Mouse (Mus musculus) kidney, embryonic 16.5 days (tissue): Measurements from ENCODE around the gene Rab11fip3. TPM values are rescaled to one million over a fixed set of nuclear protein-coding genes. Genes with fewer than 3 reads are reported as not detected.

Experiments used
- ATAC-seq: fragments of 200-750 bp; cut with Nextera tagmentation; 2 replicates; pipeline ENCODE4 v1.8.0; 2017; ENCODE audit warnings: moderate TSS enrichment; ENCODE audit not compliant: low FRiP score, low TSS enrichment
- H3K27ac ChIP-seq: fragments of 300-500 bp; sonication (generic); 2 replicates; pipeline ENCODE4 v1.5.1; 2014; ENCODE audit warnings: low read length
- H3K27me3 ChIP-seq: fragments of 300-500 bp; sonication (generic); 2 replicates; pipeline ENCODE4 v1.6.1; 2014; ENCODE audit warnings: low read length, control low read depth, mixed read lengths; ENCODE audit not compliant: insufficient read depth
- H3K36me3 ChIP-seq: fragments of 300-500 bp; sonication (generic); 2 replicates; pipeline ENCODE4 v1.6.1; 2014; ENCODE audit warnings: low read length, control low read depth, mixed read lengths; ENCODE audit not compliant: insufficient read depth
- H3K4me1 ChIP-seq: fragments of 300-500 bp; sonication (generic); 2 replicates; pipeline ENCODE4 v1.6.1; 2014; ENCODE audit warnings: low read length, control low read depth, mixed read lengths; ENCODE audit not compliant: insufficient read depth
- H3K4me2 ChIP-seq: fragments of 300-500 bp; sonication (generic); replicated peaks from 2 replicates; pipeline ENCODE4 v1.6.1; 2014; ENCODE audit warnings: low read depth, low read length
- H3K4me3 ChIP-seq: fragments of 300-500 bp; sonication (generic); 2 replicates; pipeline ENCODE4 v1.5.1; 2014; ENCODE audit warnings: mild to moderate bottlenecking, low read length
- H3K9ac ChIP-seq: fragments of 300-500 bp; sonication (generic); replicated peaks from 2 replicates; pipeline ENCODE4 v1.6.1; 2014; ENCODE audit warnings: low read length
- H3K9me3 ChIP-seq: fragments of 300-500 bp; sonication (generic); 2 replicates; pipeline ENCODE4 v1.6.1; 2016; ENCODE audit warnings: low read length, control low read depth
- WGBS: fragments of 180-500 bp; shearing (Covaris S2); extraction: QIAGEN DNeasy Blood & Tissue Kit; methylation state at CpG from one replicate; pipeline ENCODE4 v1.1.7; 2014; 5-methylcytosine and 5-hydroxymethylcytosine counted together
- polyA plus RNA-seq: library from polyadenylated mRNA; unstranded; fragments of >200 nt; fragmentation: Nextera tagmentation; extraction: Ambion mirVana; gene quantifications from 2 replicates; pipeline ENCODE4 v1.2.1, GENCODE M21; 2015

Gene Rab11fip3
- polyA plus RNA-seq, 1 experiment from 2014 or later: 41.0 TPM

GRCm38 (mm10) chr17:25968176-25968575, 101.2 kb downstream of the Rab11fip3 start:
- no peak overlapping the region for H3K9ac ChIP-seq
- peaks cover 7% of the 10 kb centered on the region; the same call in 1 of the 2 replicates for H3K36me3 ChIP-seq
- H3K27ac ChIP-seq: peak overlapping the region; percentile 43; the same call in 1 of the 2 replicates
- WGBS: 29% methylated on average over 1 of the region's 1 CpGs
- no peaks in the 10 kb centered on the region for H3K27me3 ChIP-seq
- no peak overlapping the region for H3K4me2 ChIP-seq
- H3K9me3 ChIP-seq: no peaks in the 10 kb centered on the region
- ATAC-seq: peak; percentile 90
- peaks cover 9% of the 10 kb centered on the region for H3K4me1 ChIP-seq
- H3K4me3 ChIP-seq: no peak overlapping the region

- Histone ChIP-seq H3K36me3 (peaks cover 12% of the 10 kb centered on the region; the same call in 1 of the 2 replicates), H3K27me3 (no peaks in the 10 kb centered on the region), H3K4me1 (peaks cover 9% of the 10 kb centered on the region), H3K9me3 (no peaks in the 10 kb centered on the region), H3K27ac (peak overlapping the region; percentile 43; the same call in 1 of the 2 replicates), H3K4me3 (no peak overlapping the region), H3K4me2 (no peak overlapping the region), H3K9ac (no peak overlapping the region)
- 43% methylated on average over 3 of the region's 3 CpGs for WGBS
- peak; percentile 24; the same call in 1 of the 2 replicates for ATAC-seq
These were observed 101.7 kb downstream of the Rab11fip3 start for GRCm38 (mm10) chr17:25967652-25968051.

- Histone ChIP-seq H3K36me3 (peaks cover 25% of the 10 kb centered on the region; the same call in 1 of the 2 replicates), H3K27ac (no peak overlapping the region), H3K9me3 (no peaks in the 10 kb centered on the region), H3K27me3 (no peaks in the 10 kb centered on the region), H3K9ac (no peak overlapping the region), H3K4me1 (peaks cover 9% of the 10 kb centered on the region), H3K4me2 (no peak overlapping the region), H3K4me3 (no peak overlapping the region)
- WGBS: 89% methylated on average over 7 of the region's 7 CpGs
- ATAC-seq: no peak
These were observed 105.1 kb downstream of the Rab11fip3 start for GRCm38 (mm10) chr17:25964271-25964670.

GRCm38 (mm10) chr17:25962413-25962905, 106.9 kb downstream of the Rab11fip3 start:
- WGBS: 91% methylated on average over 7 of the region's 7 CpGs
- H3K4me1 ChIP-seq: no peaks in the 10 kb centered on the region
- H3K4me3 ChIP-seq: no peak overlapping the region
- peaks cover 31% of the 10 kb centered on the region; the same call in 1 of the 2 replicates for H3K36me3 ChIP-seq
- no peaks in the 10 kb centered on the region for H3K9me3 ChIP-seq
- no peak overlapping the region for H3K9ac ChIP-seq
- H3K27me3 ChIP-seq: no peaks in the 10 kb centered on the region
- no peak overlapping the region for H3K4me2 ChIP-seq
- no peak overlapping the region for H3K27ac ChIP-seq
- ATAC-seq: no peak

- H3K9me3 ChIP-seq: no peaks in the 10 kb centered on the region
- 89% methylated on average over 5 of the region's 5 CpGs for WGBS
- ATAC-seq: no peak
- no peak overlapping the region for H3K4me2 ChIP-seq
- H3K9ac ChIP-seq: no peak overlapping the region
- peaks cover 31% of the 10 kb centered on the region; the same call in 1 of the 2 replicates for H3K36me3 ChIP-seq
- H3K4me1 ChIP-seq: no peaks in the 10 kb centered on the region
- no peak overlapping the region for H3K27ac ChIP-seq
- no peaks in the 10 kb centered on the region for H3K27me3 ChIP-seq
- no peak overlapping the region for H3K4me3 ChIP-seq
These were observed 107.8 kb downstream of the Rab11fip3 start for GRCm38 (mm10) chr17:25961566-25961965.

- Histone ChIP-seq H3K36me3 (peaks cover 31% of the 10 kb centered on the region; the same call in 1 of the 2 replicates), H3K4me1 (no peaks in the 10 kb centered on the region), H3K9me3 (no peaks in the 10 kb centered on the region), H3K27ac (no peak overlapping the region), H3K27me3 (no peaks in the 10 kb centered on the region), H3K9ac (no peak overlapping the region), H3K4me3 (no peak overlapping the region), H3K4me2 (no peak overlapping the region)
- WGBS: 88% methylated on average over 23 of the region's 23 CpGs
- no peak for ATAC-seq
These were observed 109.5 kb downstream of the Rab11fip3 start for GRCm38 (mm10) chr17:25959630-25960467.

GRCm38 (mm10) chr17:25958771-25959494, 110.4 kb downstream of the Rab11fip3 start:
- no peak overlapping the region for H3K4me2 ChIP-seq
- no peaks in the 10 kb centered on the region for H3K27me3 ChIP-seq
- no peaks in the 10 kb centered on the region for H3K9me3 ChIP-seq
- no peaks in the 10 kb centered on the region for H3K4me1 ChIP-seq
- no peak for ATAC-seq
- no peak overlapping the region for H3K27ac ChIP-seq
- H3K36me3 ChIP-seq: peaks cover 28% of the 10 kb centered on the region; the same call in 1 of the 2 replicates
- 95% methylated on average over 11 of the region's 11 CpGs for WGBS
- no peak overlapping the region for H3K4me3 ChIP-seq
- no peak overlapping the region for H3K9ac ChIP-seq

- no peak overlapping the region for H3K4me3 ChIP-seq
- no peak for ATAC-seq
- H3K4me1 ChIP-seq: no peaks in the 10 kb centered on the region
- H3K27me3 ChIP-seq: peaks cover 9% of the 10 kb centered on the region; the same call in 1 of the 2 replicates
- H3K9ac ChIP-seq: no peak overlapping the region
- peaks cover 19% of the 10 kb centered on the region; the same call in 1 of the 2 replicates for H3K36me3 ChIP-seq
- 79% methylated on average over 14 of the region's 14 CpGs for WGBS
- no peak overlapping the region for H3K4me2 ChIP-seq
- no peaks in the 10 kb centered on the region for H3K9me3 ChIP-seq
- no peak overlapping the region for H3K27ac ChIP-seq
These were observed 111.7 kb downstream of the Rab11fip3 start for GRCm38 (mm10) chr17:25957586-25958051.

GRCm38 (mm10) chr17:25956631-25957030, 112.7 kb downstream of the Rab11fip3 start:
- no peak overlapping the region for H3K9ac ChIP-seq
- no peak for ATAC-seq
- 82% methylated on average over 7 of the region's 7 CpGs for WGBS
- H3K4me1 ChIP-seq: peaks cover 8% of the 10 kb centered on the region; the same call in 1 of the 2 replicates
- no peaks in the 10 kb centered on the region for H3K9me3 ChIP-seq
- peaks cover 17% of the 10 kb centered on the region; the same call in 1 of the 2 replicates for H3K36me3 ChIP-seq
- no peak overlapping the region for H3K27ac ChIP-seq
- no peak overlapping the region for H3K4me3 ChIP-seq
- peaks cover 19% of the 10 kb centered on the region for H3K27me3 ChIP-seq
- no peak overlapping the region for H3K4me2 ChIP-seq
